Mouse (Mus musculus) neural tube, embryonic 15.5 days (tissue): ENCODE measurements around the gene Ostm1. TPM values are rescaled to one million over a fixed set of nuclear protein-coding genes. Genes with fewer than 3 reads are reported as not detected.

Experiments
- ATAC-seq: fragments of 200-750 bp; cut with Nextera tagmentation; 2 replicates; pipeline ENCODE4 v1.8.0; 2017; ENCODE audit warnings: mild to moderate bottlenecking, moderate TSS enrichment, moderate library complexity; ENCODE audit not compliant: low FRiP score
- H3K27ac ChIP-seq: fragments of 300-500 bp; sonication (generic); replicated peaks from 2 replicates; pipeline ENCODE4 v1.5.1; 2015; ENCODE audit warnings: mild to moderate bottlenecking, inconsistent platforms
- H3K27me3 ChIP-seq: fragments of 300-500 bp; sonication (generic); replicated peaks from 2 replicates; pipeline ENCODE4 v1.6.1; 2015; ENCODE audit warnings: inconsistent platforms
- H3K36me3 ChIP-seq: fragments of 300-500 bp; sonication (generic); 2 replicates; pipeline ENCODE4 v1.6.1; 2015; ENCODE audit warnings: inconsistent platforms
- H3K4me1 ChIP-seq: fragments of 300-500 bp; sonication (generic); 2 replicates; pipeline ENCODE4 v1.6.1; 2015; ENCODE audit warnings: inconsistent platforms
- H3K4me2 ChIP-seq: fragments of 300-500 bp; sonication (generic); 2 replicates; pipeline ENCODE4 v1.6.1; 2015; ENCODE audit warnings: inconsistent platforms, mild to moderate bottlenecking, moderate library complexity
- H3K4me3 ChIP-seq: fragments of 300-500 bp; sonication (generic); replicated peaks from 2 replicates; pipeline ENCODE4 v1.5.1; 2015; ENCODE audit warnings: mild to moderate bottlenecking, inconsistent platforms
- H3K9ac ChIP-seq: fragments of 300-500 bp; sonication (generic); replicated peaks from 2 replicates; pipeline ENCODE4 v1.6.1; 2015; ENCODE audit warnings: mild to moderate bottlenecking, inconsistent platforms
- H3K9me3 ChIP-seq: fragments of 300-500 bp; sonication (generic); replicated peaks from 2 replicates; pipeline ENCODE4 v1.6.1; 2016; ENCODE audit warnings: inconsistent platforms
- WGBS: fragments of 180-500 bp; shearing (Covaris S2); methylation state at CpG from one replicate; pipeline ENCODE4 v1.1.7; 2015; ENCODE audit warnings: mixed read lengths; 5-methylcytosine and 5-hydroxymethylcytosine counted together
- polyA plus RNA-seq: library from polyadenylated mRNA; unstranded; fragments of >200 nt; fragmentation: Nextera tagmentation; extraction: Ambion mirVana; gene quantifications from 2 replicates; pipeline ENCODE4 v1.2.1, GENCODE M21; 2015

Ostm1 gene
- polyA plus RNA-seq, 1 experiment from 2014 or later, result 36.1 TPM

DNA sequence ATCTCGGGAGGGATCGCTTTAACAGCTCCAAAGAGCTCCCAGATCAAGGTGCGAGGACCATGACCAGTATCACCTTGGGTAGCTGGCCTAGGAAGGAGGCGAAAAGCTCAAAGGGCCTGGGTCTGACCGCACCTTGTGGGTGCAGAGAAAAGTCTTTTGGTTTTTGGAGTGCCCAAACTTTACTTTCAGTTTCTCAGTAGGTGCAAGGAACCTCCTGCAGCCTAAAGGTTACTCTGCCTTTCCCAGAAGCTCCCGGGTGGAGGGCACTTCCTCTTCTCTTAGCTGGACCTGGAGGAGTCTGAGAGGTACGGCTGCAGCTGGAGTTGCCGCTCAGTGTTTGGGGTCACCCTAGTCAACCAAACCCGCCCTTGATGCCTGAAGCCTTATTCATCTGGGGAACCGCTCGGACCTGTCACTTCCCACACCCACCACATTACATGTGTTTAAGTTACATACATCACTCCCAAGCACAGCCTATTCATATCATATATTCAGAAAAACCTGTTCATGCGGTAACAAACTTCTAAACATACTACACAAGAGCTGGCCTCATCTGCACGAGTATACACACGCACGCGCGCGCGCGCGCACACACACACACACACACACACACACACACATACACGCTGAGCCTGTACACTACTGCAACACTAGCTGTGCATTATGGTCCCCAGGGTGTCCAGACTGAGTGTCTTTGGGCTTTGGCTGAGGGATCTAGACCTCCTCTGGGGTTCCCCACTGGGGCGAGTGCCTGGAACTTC, 49.9 kb downstream of the Ostm1 start:
- Histone ChIP-seq H3K4me1 (peaks cover 35% of the 10 kb centered on the region), H3K27ac (no peak overlapping the region), H3K4me3 (peak overlapping the region; percentile 5; the same call in 1 of the 2 replicates), H3K9ac (no peak overlapping the region), H3K36me3 (no peaks in the 10 kb centered on the region), H3K4me2 (peak overlapping the region; percentile 33), H3K9me3 (no peaks in the 10 kb centered on the region), H3K27me3 (peaks cover 91% of the 10 kb centered on the region)
- ATAC-seq, result no peak
- 11% methylated on average over 23 of the region's 23 CpGs for WGBS

DNA sequence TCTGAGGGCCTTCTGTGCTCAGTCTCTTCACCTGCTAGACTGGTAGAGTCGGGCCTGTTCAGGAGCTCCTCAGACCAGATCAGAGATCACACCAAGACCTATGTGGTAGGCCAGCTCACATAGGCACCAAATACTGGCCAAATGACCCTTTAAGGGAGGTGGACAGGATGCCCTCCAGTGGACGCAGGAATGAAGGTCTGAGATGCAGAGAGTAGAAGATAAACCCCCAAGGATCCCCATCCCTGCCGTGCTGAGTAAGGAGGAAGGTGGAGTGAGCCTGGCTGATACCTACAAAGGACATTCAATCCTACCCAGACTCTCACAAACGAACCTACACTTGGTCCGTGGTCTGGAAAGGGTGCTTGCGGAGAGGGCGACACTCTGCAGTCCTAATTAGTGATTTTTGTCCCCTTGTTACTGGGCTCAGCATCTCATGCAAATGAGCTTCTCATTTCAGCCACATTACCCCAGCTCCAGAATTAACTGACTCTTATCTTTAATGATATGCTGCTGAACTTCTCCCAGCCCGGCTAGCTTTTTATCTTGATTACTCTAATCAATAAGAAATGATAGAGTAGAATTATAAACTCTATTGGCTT, 50.6 kb downstream of the Ostm1 start:
- H3K4me2 ChIP-seq, result no peak overlapping the region
- H3K4me1 ChIP-seq, result peaks cover 35% of the 10 kb centered on the region
- ATAC-seq, result no peak
- H3K27ac ChIP-seq, result no peak overlapping the region
- no peaks in the 10 kb centered on the region for H3K36me3 ChIP-seq
- H3K27me3 ChIP-seq, result peaks cover 84% of the 10 kb centered on the region
- 0 out of 2 replicates have a peak overlapping the region, but pooled peaks have one; percentile 5 for H3K4me3 ChIP-seq
- H3K9me3 ChIP-seq, result no peaks in the 10 kb centered on the region
- H3K9ac ChIP-seq, result no peak overlapping the region
- 3% methylated on average over 8 of the region's 8 CpGs for WGBS

DNA sequence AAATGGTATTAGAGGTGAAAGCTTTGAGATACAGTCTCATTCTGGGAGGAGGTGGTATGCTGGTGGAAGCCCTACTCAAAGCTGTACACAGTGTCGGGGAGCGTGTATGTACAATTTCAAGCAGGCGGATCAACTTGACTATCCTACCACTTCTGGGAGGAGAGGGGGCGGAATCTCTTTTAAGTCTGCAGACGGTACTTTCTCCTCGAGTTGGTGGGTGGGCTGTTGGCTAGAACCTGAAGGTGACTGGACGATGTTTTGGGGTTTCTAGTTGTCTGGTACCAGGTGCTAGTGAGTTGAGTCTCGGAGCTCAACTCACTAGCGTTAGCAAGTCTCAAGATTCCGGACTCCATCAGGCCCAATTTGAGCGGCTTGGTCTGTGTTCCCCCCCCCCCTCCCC, 51.4 kb downstream of the Ostm1 start:
- H3K4me1 ChIP-seq, result peaks cover 35% of the 10 kb centered on the region
- no peak overlapping the region for H3K9ac ChIP-seq
- no peaks in the 10 kb centered on the region for H3K9me3 ChIP-seq
- H3K27me3 ChIP-seq, result peaks cover 78% of the 10 kb centered on the region
- ATAC-seq, result no peak
- H3K4me3 ChIP-seq, result no peak overlapping the region
- H3K27ac ChIP-seq, result no peak overlapping the region
- H3K4me2 ChIP-seq, result no peak overlapping the region
- H3K36me3 ChIP-seq, result no peaks in the 10 kb centered on the region
- 3% methylated on average over 11 of the region's 11 CpGs for WGBS

DNA sequence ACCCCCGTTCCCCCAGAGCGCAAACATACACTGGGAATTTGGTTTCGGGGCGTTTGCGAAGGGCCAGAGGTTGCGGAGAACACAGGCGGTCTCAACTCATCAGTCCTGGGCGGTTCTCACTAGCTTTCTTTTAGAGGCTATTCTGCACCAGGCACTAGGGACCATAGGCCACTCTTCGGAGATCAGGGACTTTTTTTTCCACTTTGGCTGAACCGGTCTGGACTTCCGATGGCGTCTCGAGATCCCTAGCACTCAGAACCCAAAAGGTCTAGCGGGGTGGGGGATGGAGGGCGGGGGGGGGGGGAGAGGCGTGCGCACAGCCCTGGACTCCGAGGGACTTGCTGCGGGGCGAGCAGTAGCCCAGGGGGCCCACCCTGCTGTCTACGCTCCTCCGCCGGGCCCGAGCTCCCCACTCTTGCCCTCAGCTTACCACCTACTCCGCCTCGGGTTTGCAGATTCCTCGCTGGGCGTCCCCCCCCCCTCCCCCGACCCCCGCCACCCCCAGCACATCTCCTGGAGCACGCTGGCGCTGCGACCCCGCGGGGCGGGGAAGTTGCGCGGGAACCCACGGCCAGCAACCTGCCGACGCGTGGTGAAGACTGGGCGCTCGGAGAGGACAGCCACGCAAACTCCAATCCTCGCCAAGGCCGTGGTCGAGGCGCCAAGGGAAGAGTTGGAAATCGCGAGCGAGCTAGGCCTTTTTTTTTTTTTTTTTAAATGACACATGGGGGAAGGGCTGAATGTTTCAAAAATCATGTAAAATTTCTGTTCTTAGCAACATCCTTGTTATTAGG, 52.1 kb downstream of the Ostm1 start:
- WGBS, result 2% methylated on average over 49 of the region's 52 CpGs
- Histone ChIP-seq H3K9me3 (no peaks in the 10 kb centered on the region), H3K4me3 (peak overlapping the region; percentile 9; the same call in 1 of the 2 replicates), H3K27ac (no peak overlapping the region), H3K27me3 (peaks cover 76% of the 10 kb centered on the region), H3K36me3 (no peaks in the 10 kb centered on the region), H3K9ac (no peak overlapping the region), H3K4me2 (peak overlapping the region; percentile 39), H3K4me1 (peaks cover 35% of the 10 kb centered on the region)
- ATAC-seq, result 0 out of 2 replicates have a peak, but pooled peaks have one; percentile 26

DNA sequence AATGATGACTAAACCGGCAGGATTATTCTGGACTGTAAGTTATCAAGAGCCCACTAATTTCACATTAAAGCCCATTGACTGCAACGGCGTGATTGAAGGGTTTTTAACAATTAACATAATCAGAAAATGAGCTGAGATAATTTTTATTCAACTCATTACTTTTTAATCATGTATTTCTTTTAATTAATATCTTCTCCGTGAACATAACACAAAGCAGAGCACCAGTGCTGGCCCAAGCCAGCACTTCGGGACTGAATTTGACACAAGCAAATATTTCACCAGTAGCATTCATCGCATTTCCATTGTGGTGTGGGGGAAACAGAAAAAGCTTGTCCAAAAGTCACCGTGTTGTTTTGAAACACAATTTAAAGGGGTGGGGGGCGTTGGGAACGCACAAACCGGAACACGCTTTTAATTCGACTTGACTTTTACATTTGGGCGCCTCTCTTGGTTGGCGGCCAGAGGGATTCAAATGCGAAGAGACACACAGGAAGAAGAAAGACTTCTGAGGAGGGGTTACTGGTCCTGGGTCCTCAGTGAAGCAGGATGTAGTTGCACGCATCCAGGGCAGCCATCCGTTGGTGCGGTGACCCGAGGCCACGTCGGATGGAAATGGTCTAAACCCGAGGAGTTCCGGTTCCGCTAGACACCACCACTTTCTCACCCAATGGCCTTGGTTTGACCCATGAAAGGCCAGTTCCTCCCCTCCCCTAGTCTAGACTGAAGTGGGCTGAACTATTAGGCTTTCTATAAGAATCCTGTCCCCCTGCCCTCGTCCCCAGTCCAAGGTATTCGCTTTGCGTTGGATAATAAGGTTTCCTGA, 52.9 kb downstream of the Ostm1 start:
- Histone ChIP-seq H3K4me3 (no peak overlapping the region), H3K9me3 (no peaks in the 10 kb centered on the region), H3K27ac (no peak overlapping the region), H3K36me3 (no peaks in the 10 kb centered on the region), H3K9ac (no peak overlapping the region), H3K27me3 (peaks cover 68% of the 10 kb centered on the region), H3K4me2 (peak overlapping the region; percentile 40), H3K4me1 (peaks cover 34% of the 10 kb centered on the region)
- no peak for ATAC-seq
- WGBS, result 2% methylated on average over 27 of the region's 27 CpGs

DNA sequence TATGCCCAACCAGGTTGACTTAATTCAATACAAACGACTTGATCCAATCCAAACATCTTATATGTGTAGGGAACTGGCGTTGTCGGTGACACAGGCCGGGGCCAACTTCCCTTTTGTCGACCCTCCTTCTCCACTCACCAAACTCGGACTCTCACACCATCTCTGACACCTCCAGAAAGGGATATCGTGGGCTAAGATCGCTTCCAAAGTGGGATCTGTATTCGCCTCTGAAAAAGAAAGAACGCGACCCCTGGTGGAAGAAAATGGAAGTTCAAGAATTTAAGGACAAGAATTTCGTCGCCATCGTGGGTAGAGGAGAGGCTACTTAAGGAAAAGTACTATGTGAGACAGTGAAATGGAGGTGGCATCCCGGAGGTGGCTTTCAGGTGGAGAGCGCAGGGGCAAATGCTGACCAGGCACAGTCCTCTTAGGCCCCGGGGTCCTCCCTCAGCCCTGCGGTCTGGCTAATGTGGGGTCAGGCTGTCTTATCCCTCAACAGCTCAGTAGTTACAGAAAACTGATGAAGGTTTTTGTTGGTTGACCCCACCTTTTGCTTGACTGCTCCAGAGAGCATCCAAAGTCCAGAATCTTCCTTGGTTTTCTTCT, 53.7 kb downstream of the Ostm1 start:
- H3K9me3 ChIP-seq, result no peaks in the 10 kb centered on the region
- H3K27me3 ChIP-seq, result peaks cover 61% of the 10 kb centered on the region
- H3K4me3 ChIP-seq, result no peak overlapping the region
- H3K9ac ChIP-seq, result no peak overlapping the region
- peak overlapping the region; percentile 40; the same call in 1 of the 2 replicates for H3K4me2 ChIP-seq
- no peak for ATAC-seq
- H3K4me1 ChIP-seq, result peaks cover 28% of the 10 kb centered on the region
- H3K27ac ChIP-seq, result no peak overlapping the region
- no peaks in the 10 kb centered on the region for H3K36me3 ChIP-seq
- WGBS, result 4% methylated on average over 18 of the region's 18 CpGs

DNA sequence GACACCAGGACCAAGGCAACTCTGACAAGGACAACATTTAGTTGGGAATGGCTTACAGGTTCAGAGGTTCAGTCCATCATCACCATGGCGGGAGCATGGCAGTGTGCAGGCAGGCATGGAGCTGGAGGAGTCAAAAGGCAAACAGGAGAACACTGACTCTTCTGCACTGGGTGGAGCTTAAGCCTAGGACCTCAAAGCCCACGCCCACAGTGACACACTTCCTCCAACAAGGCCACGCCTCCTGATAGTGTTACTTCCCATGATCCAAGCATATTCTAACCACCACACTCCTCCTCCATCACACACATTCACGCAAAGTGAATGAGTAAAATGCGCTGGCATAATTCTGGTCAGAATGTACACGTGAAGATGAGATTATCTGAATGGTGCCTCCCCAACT, 56.2 kb downstream of the Ostm1 start:
- Histone ChIP-seq H3K4me3 (no peak overlapping the region), H3K9me3 (no peaks in the 10 kb centered on the region), H3K4me2 (no peak overlapping the region), H3K9ac (no peak overlapping the region), H3K36me3 (no peaks in the 10 kb centered on the region), H3K27me3 (peaks cover 39% of the 10 kb centered on the region), H3K4me1 (peaks cover 13% of the 10 kb centered on the region), H3K27ac (no peak overlapping the region)
- WGBS, result 82% methylated on average over 6 of the region's 6 CpGs
- ATAC-seq, result no peak

DNA sequence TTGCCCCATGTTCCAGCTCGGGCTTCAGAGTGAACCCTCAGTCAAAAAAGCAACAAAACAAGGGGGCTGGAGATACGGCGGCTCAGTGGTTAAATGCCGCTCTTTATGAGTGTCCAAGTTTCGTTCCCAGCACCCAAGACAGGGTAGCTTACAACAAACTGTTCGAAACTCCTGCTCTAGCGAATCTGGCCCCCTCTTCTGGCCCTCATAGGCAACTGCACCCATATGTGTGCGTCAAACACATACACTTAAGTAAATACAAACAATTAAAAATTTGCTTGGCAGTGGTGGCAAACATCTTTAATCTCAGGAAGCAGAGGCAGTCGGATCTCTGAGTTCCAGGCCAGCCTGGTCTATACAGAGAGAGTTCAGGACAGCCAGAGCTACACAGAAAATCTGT, 60.0 kb downstream of the Ostm1 start:
- Histone ChIP-seq H3K4me2 (no peak overlapping the region), H3K9ac (no peak overlapping the region), H3K9me3 (no peaks in the 10 kb centered on the region), H3K4me1 (no peaks in the 10 kb centered on the region), H3K4me3 (no peak overlapping the region), H3K36me3 (no peaks in the 10 kb centered on the region), H3K27me3 (peaks cover 7% of the 10 kb centered on the region), H3K27ac (no peak overlapping the region)
- no peak for ATAC-seq
- WGBS, result 85% methylated on average over 9 of the region's 9 CpGs

DNA sequence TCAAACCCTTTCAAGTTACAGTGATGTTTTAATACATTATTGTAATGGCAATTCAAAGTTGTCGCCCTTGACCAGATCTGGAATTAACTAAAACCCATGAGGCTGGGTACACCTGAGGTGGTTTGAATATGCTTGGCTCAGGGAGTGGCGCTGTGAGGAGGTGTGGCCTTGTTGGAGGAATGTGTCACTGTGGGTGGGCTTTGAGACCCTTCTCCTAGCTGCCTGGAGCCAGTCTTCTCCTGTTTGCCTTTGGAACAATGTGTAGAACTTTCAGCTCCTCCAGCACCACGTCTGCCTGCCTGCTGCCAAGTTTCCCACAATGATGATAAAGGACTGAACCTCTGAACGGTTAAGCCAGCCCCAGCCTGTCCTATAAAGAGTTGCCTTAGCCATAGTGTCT, 62.7 kb downstream of the Ostm1 start:
- H3K4me3 ChIP-seq, result no peak overlapping the region
- H3K9ac ChIP-seq, result no peak overlapping the region
- H3K36me3 ChIP-seq, result no peaks in the 10 kb centered on the region
- no peak for ATAC-seq
- H3K27ac ChIP-seq, result no peak overlapping the region
- H3K9me3 ChIP-seq, result no peaks in the 10 kb centered on the region
- H3K27me3 ChIP-seq, result no peaks in the 10 kb centered on the region
- H3K4me1 ChIP-seq, result no peaks in the 10 kb centered on the region
- no peak overlapping the region for H3K4me2 ChIP-seq
- WGBS, result 52% methylated on average over 4 of the region's 4 CpGs

DNA sequence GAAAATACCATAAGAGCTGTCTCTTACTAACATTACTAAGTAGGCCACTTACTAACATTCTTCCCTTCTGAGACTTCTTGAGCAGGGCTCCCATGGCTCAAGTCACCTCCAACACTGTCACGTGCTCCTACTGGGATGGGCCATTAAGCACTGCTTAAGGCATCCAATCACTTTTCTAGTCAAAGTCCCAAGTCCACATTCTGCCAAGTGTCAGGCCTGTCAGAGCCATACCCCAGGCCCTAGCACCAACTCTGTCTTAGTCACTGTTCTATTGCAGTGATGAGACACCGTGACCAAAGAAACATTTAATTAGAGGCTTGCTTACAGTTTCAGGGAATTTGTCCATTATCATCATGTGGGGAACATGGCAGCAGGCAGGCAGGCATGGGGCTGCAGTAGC, 78.3 kb downstream of the Ostm1 start:
- 85% methylated on average over 2 of the region's 2 CpGs for WGBS
- Histone ChIP-seq H3K9me3 (no peaks in the 10 kb centered on the region), H3K4me1 (no peaks in the 10 kb centered on the region), H3K9ac (no peak overlapping the region), H3K27ac (no peak overlapping the region), H3K27me3 (no peaks in the 10 kb centered on the region), H3K4me2 (no peak overlapping the region), H3K4me3 (no peak overlapping the region), H3K36me3 (no peaks in the 10 kb centered on the region)
- ATAC-seq, result no peak

DNA sequence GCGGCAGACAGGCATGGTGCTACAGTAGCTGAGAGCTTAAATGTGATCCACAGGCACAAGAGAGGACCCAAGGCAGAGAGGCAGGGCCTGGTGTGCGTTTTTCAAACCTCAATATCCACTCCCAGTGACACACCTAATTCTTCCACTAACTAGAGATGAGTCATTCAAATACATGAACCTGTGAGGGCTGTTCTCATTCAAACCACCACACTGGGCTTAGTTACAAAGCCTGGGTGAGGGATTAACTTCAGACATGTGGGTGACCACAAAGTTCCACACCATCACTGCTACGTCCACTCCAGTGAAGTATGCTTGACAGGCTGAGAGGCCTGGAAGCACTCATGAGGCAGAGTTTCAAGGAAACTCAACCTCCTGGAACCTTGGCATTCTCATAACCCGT, 86.3 kb downstream of the Ostm1 start:
- Histone ChIP-seq H3K4me2 (no peak overlapping the region), H3K27ac (no peak overlapping the region), H3K4me3 (no peak overlapping the region), H3K4me1 (no peaks in the 10 kb centered on the region), H3K36me3 (no peaks in the 10 kb centered on the region), H3K9ac (no peak overlapping the region), H3K27me3 (no peaks in the 10 kb centered on the region), H3K9me3 (no peaks in the 10 kb centered on the region)
- WGBS, result 92% methylated on average over 4 of the region's 4 CpGs
- ATAC-seq, result no peak
